Mouse (Mus musculus): ENCODE results near the gene Cadm1. TPM values are rescaled to one million over a fixed set of nuclear protein-coding genes. Genes with fewer than 3 reads are reported as not detected.

Gene Cadm1
- polyA plus RNA-seq (2012) = 0.03 and 0.23 TPM in 2 replicates

GRCm38 (mm10) chr9:47529602-47530450 is at the start of gene Cadm1:
Gene Cadm1 (plus strand): TSS chr9:47530173.

All from megakaryocyte-erythroid progenitor cell, adult 5 weeks (primary cell).